Mouse (Mus musculus) small intestine, adult 2 months (tissue): ENCODE measurements at regions not wholly inside any gene's neighbourhood (a gene's known extent, or its start where the extent isn't known, plus 50 kb on each side); places are given as distances from the start of the nearest gene placed in this dataset.

Source experiments
- CTCF ChIP-seq: fragments of 200-500 bp; IDR thresholded peaks from 2 replicates; pipeline ENCODE4 v1.5.1; 2012; ENCODE audit warnings: low read depth, mild to moderate bottlenecking, control low read depth, inconsistent platforms, low read length, moderate library complexity, mixed read lengths; ENCODE audit not compliant: insufficient replicate concordance, insufficient read length; ENCODE audit errors: extremely low read depth
- POLR2A ChIP-seq: fragments of 200-500 bp; IDR thresholded peaks from 2 replicates; pipeline ENCODE4 v1.6.1; 2012; ENCODE audit warnings: low read depth, mild to moderate bottlenecking, control low read depth, inconsistent platforms, low read length, moderate library complexity

GRCm38 (mm10) chr3:132257834-132258233 lies 172.7 kb downstream of the Dkk2 start:
- TF ChIP-seq CTCF (no peak), POLR2A (no peak)
